Mouse (Mus musculus) central nervous system, embryonic 11.5 days (tissue): Measurements from ENCODE around the gene Ssh2. TPM values are rescaled to one million over a fixed set of nuclear protein-coding genes. Genes with fewer than 3 reads are reported as not detected.

ENCODE experiments used
- polyA plus RNA-seq: library from polyadenylated mRNA; depleted of rRNA; stranded (reverse); fragments of >200 nt; gene quantifications from 2 replicates; pipeline ENCODE4 v1.2.3, GENCODE M21; 2012; rRNA removed

Ssh2 gene
- 9.8 and 11.5 TPM in 2 replicates for polyA plus RNA-seq

DNA sequence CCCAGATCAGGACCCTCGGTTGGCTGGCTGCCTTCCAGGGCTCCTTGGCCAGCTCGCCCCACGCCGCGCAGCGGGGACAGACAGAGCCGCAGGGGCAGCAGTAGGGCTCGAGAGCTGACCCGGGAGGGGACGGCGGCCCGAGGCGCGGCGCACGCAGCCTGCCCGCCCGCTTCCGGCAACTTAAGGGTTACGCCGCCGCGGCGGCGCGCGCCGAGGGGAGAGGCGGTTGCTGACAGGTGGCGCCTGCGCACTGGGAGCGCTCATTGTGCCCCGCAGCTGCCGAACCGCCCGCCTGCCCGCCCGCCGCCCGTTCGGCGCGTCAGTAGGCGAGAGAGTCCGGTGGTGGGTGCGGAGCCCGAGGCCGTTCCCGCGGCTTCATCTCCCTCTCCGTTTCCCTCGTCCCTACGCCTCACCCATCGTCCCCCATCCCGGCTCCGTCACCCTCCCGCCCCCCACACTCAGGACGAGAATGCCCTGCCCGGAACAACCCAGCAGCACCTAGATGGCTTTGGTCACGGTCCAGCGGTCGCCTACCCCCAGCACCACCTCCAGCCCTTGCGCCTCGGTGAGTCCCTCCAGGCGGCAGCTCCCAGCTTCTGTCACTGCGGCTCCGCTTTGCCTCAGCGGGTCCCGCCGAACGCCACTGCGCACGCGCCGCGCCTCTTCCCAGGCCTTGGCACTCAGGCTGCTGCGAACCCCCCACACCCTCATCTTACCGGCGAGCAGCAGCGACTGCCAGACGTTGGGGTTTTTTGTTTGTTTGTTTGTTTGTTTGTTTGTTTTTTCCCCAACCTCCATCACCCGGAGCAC lies at the start of gene Ssh2:
Gene Ssh2, plus strand, starts transcription at position 337 of the 810 bp plus-strand sequence.

DNA sequence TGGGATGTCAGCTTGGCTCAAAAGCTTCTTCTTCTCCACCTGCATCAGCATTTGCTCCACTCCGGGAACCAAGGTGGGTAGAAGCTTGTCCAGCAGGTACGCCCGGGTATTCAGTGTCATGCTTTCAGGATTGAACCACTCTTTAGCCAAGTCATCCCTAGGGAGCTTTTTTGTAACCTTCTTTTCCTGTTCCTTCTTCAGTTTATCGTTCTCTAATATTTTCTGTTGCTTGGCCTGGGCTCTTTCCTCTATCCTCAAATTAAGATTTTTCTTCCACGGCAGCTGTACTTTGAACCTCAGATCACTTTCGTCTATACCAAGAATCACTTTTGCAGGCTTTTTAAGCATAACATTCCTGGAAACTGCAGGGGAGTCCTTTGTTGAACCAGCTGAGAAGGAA lies 27.2 kb upstream of the Ssh2 start, which contains the start of gene Efcab5:
Gene Efcab5, minus strand, starts transcription at position 101 of the 400 bp plus-strand sequence.

DNA sequence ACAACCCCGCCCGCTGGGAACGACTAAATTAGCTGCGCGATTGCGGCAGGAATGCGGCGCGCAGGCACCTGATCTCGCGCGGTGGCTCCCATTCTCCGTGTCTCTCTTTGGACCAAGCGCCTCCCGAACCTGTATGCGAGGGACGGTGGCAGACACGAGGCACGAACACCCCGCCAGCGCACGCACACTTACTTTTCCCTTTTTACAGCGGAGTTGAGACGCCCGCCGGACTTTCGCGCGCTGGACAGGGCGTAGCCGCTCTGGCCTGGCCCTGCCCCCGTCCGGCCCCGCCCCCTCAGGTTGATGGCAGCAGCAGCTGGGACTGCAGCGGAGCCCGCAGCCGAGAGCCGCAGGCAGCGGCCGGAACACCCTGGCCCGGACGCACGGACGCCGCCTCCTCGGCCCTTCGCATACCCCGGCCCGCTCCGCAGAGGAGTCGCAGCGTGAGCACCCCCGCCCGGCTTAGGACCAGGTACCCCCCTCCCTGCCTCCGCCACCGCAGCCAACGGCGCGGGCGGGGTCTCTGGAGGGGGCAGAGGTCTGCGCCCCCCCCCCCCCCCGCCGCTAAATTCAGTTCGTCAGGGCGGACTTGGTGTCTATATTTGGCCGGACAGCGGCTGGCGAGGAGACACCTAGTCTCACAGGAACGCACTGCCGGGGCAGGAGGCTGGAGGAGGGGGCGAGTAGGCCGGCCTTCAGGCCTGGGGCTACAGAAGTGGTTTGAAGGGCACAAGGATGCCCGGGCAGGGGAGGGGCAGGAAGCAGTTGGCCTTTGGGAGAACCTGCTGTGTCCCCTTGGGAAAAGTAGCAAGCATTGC lies 246.4 kb downstream of the Ssh2 start, which contains the start of gene Coro6:
Gene Coro6, plus strand, starts transcription at position 129 of the 818 bp plus-strand sequence.

DNA sequence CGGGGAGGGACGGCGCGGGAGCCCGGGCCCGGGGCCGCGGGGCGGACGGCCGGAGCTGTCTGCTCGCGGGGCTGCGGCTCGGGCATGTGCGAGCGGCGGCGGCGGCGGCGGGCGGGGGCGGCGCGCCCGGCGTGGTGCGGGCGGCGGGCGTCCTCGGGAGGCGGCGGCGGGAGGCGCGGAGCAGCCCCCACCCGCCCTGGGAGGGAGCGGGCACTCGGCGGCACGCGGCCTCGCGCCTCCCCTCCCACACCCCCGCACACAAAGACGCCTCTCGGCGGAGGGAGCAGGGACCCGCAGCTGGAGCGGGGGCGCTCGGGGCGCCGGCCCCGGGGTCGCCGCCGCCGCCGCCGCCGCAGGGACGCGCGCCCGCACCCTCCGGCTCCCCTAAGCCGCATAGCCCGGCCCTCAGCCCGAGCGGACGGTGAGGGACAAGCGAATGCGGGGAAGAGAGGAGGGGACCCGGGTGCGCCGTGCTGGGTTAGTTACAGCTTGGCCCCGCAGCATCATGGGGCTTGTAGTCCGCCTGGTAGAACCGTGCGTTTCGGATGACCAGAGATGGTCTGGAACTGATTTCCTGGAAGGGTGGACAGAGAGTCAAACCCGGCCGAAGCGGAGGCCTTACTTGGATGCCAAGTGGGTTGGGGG lies 273.6 kb downstream of the Ssh2 start, which contains the start of gene Ankrd13b:
Gene Ankrd13b, minus strand, starts transcription at position 88 of the 645 bp plus-strand sequence.

DNA sequence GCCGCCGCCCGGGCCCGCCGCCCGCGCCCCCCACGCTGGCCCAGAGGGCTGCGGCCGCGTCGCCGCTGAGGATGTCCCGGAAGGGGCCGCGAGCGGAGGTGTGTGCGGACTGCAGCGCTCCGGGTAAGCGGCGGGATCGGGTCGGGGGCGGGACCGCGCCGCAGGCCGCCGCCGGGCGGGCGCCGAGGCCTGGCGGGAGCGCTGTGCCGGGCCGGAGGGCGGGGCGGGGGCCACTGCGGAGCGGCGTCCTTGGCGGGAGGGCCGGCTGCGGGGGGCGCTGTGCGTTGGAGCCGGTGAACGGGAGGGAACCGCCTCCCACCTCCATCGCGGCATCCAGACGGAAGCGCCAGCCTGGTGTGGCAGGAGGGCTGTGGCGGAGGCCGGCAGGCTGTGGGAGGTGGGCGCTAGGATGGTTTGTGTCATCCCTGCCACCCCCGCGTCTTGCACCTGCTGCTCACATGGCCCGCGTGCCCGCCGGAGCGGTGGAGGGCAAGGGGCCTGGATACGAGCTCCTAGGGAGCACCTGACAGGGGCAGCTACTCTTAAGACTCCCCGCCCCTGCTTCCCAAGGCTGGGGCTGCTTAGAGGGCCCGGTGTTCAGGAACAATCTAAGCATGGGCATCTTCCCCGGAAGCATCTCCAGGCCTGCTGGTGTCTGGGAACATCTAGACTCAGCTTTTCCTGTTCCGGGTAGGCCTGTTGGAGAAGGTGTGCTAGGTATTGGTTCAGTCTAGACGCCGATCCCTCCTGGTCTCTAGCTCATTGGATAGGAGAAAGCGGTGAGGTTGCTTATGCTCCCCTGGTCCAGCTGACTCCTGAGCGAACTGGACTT lies 277.6 kb downstream of the Ssh2 start, which contains the start of gene Git1:
Gene Git1, plus strand, starts transcription at position 51 of the 832 bp plus-strand sequence.

Other genes starting within 250 kb of the Ssh2 start
- gene Slc6a4, start 217.7 kb upstream of the Ssh2 start, polyA plus RNA-seq, result 1.00 and 1.5 TPM in 2 replicates
- 18.2 and 27.2 TPM in 2 replicates for gene Nsrp1, start 137.9 kb upstream of the Ssh2 start, polyA plus RNA-seq
- gene Efcab5, start 27.3 kb upstream of the Ssh2 start, polyA plus RNA-seq, result 0.83 and 1.0 TPM in 2 replicates
- gene Coro6, start 246.1 kb downstream of the Ssh2 start, polyA plus RNA-seq, result 1.4 and 3.8 TPM in 2 replicates